Mouse (Mus musculus) CD8-positive naive resting alpha-beta T cell, adult 2 months (primary cell): ENCODE measurements around the gene Tmem183a.

ENCODE experiments used
- DNase-seq, 2 experiments: peaks; one replicate each; pipeline ENCODE4 v3.0.0; 2022; ENCODE audit warnings: low read depth in 2 of 2, low spot score in 2 of 2

Tmem183a gene

GRCm38 (mm10) chr1:134322591-134322990 lies 39.2 kb downstream of the Tmem183a start:
- DNase-seq, result no peak

- no peak for DNase-seq
Observed at GRCm38 (mm10) chr1:134320691-134321301, 41.0 kb downstream of the Tmem183a start.

GRCm38 (mm10) chr1:134318261-134318660 lies 43.5 kb downstream of the Tmem183a start:
- no peak for DNase-seq

- no peak for DNase-seq
Observed at GRCm38 (mm10) chr1:134316361-134316760, 45.4 kb downstream of the Tmem183a start.

GRCm38 (mm10) chr1:134315181-134315580 lies 46.6 kb downstream of the Tmem183a start:
- DNase-seq, result no peak

- no peak for DNase-seq
Observed at GRCm38 (mm10) chr1:134311760-134312159, 50.0 kb downstream of the Tmem183a start.

GRCm38 (mm10) chr1:134310729-134311128 lies 51.0 kb downstream of the Tmem183a start:
- DNase-seq, result no peak

GRCm38 (mm10) chr1:134310291-134310690 lies 51.5 kb downstream of the Tmem183a start:
- no peak for DNase-seq

GRCm38 (mm10) chr1:134307409-134307808 lies 54.4 kb downstream of the Tmem183a start:
- no peak for DNase-seq

- DNase-seq, result no peak
Observed at GRCm38 (mm10) chr1:134304940-134305339, 56.8 kb downstream of the Tmem183a start.

- DNase-seq, result no peak
Observed at GRCm38 (mm10) chr1:134302568-134303238, 59.1 kb downstream of the Tmem183a start.

GRCm38 (mm10) chr1:134298636-134299411 lies 63.0 kb downstream of the Tmem183a start:
- DNase-seq, result no peak

GRCm38 (mm10) chr1:134297265-134297664 lies 64.5 kb downstream of the Tmem183a start:
- no peak for DNase-seq
